Mouse (Mus musculus): ENCODE measurements around the gene Tut7.

The Tut7 gene
- long read RNA-seq, experiment 1, partial matches to known transcripts, result 2 of 8 reads
- long read RNA-seq, experiment 1, other reads (novel, unspliced or antisense), result 4 of 8 reads
- long read RNA-seq, experiment 2, partial matches to known transcripts, result 6 of 13 reads
- long read RNA-seq, experiment 2, other reads (novel, unspliced or antisense), result 3 of 13 reads

DNA sequence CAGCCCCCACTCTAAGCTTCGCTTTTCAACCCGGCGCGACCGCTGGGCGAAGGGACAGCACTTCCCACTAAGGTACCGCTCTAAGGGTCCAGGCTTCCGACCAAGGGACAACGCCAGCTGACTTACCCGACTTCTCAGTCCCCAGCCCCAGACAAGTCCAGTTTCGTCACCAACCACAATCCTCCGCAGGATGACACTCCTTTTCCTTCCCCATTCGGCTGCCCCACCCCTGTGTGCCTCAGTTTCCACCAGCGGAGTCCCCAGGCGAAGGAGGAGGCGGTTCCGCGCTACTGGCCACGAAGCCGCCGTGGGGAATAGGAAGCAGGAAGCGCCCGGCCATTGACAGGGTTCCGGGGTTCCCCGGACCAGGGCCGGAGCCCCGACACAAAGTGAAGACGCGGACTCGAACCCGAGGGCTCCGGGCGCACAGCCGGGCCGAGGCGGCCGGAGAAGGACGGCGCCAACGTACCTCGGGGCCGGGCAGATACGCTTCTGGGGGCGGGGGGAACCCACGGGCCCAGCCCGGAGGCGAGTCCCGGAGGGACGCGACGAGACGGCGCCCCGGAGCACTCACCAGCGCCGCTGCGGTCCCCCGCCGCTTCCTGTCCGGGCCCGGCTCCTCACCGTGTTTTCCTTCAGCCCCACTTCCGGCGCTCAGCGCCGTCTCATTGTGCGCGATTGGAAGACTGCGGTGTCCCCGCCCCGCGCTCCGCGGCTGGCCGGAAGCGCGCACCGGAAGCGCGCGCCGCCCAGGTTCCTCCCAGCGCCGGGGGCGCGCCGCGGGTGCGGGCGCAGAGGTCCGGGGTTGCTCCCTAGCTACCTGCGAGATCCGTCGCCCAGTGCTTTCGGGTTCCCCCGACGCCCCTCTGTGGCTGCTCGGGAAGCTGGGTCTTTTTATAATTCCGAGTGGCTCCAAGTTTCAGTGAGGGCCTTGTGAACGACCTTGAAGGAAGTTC is at the start of gene Tut7:
Gene Tut7 (minus strand): TSS at position 641 of the 956 bp plus-strand sequence.
- intact Hi-C loops (cut with DNase I), result no loop called here

DNA sequence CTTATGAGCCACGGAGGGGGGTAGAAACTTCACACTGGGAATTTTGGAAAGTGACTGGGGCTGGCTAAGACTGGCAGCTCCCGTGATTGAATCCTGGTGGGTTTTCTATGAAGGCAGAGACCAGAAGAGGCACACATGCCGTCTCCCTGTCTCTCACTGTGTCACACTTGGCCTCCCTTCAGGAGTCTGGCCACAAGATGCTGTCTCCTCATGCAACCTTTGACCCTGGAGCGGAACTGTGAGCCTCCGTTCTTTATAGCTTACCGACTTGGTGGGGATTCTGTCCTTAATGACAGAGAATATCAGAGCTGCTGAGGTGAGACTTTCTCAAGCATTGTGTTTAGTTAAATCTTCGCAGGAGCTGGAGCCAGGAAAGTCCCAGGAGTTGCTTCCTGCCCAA is 49.5 kb upstream of the Tut7 start:
- intact Hi-C loops (cut with DNase I), result no loop called here

DNA sequence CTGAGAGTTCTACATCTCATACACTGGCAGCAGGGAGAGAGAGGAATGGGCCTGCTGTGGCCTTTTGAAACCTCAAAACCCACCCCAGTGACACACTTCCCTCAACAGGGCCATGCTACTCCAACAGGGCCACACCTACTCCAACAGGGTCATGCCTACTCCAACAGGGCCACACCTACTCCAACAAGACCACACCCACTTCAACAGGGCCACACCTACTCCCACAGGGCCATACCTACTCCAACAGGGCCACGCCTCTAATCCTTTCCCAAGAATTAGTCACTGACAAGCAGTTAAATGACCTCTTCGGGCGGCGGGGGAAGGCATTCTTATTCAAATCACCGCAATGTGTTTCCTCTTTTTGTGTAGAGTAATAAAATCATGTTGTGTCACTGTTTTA is 47.1 kb upstream of the Tut7 start:
- intact Hi-C loops (cut with DNase I), result no loop called here

GRCm38 (mm10) chr13:59868011-59868649 is 45.2 kb upstream of the Tut7 start:
- intact Hi-C loops (cut with DNase I), result no loop called here

GRCm38 (mm10) chr13:59867103-59867502 is 44.2 kb upstream of the Tut7 start:
- intact Hi-C loops (cut with DNase I), result no loop called here

DNA sequence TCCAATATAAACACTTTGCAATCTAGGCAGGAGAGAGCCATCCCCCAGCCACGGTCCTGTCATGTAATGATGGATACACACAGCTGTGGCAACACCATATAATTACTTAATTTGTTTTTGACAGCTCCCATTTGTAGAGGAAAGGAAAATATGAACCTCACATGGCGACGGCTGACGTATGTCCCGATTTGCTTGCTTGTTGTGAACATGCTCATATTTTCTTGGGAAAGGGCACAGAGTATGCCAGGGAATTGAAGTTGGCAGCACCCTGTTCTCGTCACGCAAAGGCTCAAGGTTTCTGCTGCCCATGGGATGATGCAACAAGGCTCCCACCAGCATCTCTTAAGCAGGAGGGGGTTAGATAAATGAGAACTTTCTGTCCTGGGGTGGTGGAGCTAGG is 36.6 kb upstream of the Tut7 start:
- intact Hi-C loops (cut with DNase I), result loop anchor here (5.0 to 10.0 kb wide), 2 partner anchors 38 to 95 kb away; no protein-coding TSS in a partner anchor

DNA sequence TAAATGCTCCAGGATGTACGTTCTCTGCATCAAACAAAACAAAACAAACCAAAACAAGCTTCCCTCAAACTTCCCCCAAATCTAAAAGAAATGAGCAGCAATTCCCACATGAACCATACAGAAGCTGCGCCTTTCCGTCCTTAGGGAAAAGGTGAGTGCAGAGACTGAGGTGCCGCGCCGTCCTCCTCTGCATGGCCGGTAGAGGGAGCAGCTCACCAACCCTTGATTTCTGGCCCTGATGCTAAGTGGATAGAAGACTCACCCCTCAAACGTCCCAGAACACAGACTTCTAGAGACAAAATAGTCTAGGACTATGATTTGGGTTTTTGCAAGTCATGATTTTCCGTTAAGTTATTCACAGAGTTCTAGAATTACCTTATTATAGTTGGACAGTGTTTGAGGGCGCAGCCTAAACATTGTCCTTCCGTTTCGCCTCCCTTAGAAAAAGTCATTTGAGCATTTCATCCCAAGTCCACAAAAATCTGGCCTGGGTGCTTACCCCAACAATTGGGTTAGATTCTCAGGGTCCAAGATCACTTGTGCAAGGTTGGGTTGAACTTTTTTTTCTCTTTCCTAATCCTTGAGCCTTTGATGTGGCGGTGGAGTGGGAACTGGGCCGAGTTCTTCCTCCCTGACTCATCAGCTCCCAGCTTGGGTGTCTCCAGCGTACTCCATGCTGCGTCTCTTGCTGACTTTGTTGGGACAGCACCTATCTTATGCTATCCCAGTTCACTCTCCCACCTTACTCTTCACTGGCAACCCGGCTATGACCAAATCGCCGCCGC is 33.5 kb upstream of the Tut7 start:
- intact Hi-C loops (cut with DNase I), result loop anchor here (2.0 to 10.0 kb wide), 3 partner anchors 41 to 320 kb away; partner anchors contain the start of gene Gas1

DNA sequence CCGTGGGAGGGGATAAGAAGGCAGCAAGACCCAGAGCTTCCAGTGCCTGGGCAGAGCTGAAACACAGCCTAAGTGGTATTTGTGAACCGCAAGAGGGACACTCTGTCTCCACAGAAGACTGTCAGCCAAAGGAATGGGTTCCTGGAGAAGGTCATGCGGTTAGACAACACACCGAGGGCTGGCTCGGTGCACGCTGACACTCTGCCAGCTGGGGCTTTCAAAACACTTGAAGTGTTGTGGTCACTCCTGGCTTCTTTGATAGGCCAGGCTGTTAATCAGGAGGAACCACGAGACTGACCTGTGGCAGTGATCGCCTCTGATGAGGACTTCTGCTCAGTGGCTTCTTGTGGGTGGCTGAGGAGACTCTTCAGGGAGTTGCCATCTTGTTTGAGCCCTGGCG is 30.5 kb upstream of the Tut7 start:
- intact Hi-C loops (cut with DNase I), result loop anchor here (10.0 kb wide), 1 partner anchor 101 kb away; no protein-coding TSS in a partner anchor

- intact Hi-C loops (cut with DNase I), result loop anchor here (10.0 kb wide), 1 partner anchor 104 kb away; no protein-coding TSS in a partner anchor
Observed at GRCm38 (mm10) chr13:59850373-59850772, 27.4 kb upstream of the Tut7 start.

GRCm38 (mm10) chr13:59844661-59845060 is 21.7 kb upstream of the Tut7 start:
- intact Hi-C loops (cut with DNase I), result loop anchor here (2.0 to 10.0 kb wide), 3 partner anchors 333 to 900 kb away; partner anchors contain the start of gene Gas1

GRCm38 (mm10) chr13:59843976-59844375 is 21.0 kb upstream of the Tut7 start:
- intact Hi-C loops (cut with DNase I), result loop anchor here (2.0 to 10.0 kb wide), 3 partner anchors 333 to 901 kb away; partner anchors contain the start of gene Gas1

DNA sequence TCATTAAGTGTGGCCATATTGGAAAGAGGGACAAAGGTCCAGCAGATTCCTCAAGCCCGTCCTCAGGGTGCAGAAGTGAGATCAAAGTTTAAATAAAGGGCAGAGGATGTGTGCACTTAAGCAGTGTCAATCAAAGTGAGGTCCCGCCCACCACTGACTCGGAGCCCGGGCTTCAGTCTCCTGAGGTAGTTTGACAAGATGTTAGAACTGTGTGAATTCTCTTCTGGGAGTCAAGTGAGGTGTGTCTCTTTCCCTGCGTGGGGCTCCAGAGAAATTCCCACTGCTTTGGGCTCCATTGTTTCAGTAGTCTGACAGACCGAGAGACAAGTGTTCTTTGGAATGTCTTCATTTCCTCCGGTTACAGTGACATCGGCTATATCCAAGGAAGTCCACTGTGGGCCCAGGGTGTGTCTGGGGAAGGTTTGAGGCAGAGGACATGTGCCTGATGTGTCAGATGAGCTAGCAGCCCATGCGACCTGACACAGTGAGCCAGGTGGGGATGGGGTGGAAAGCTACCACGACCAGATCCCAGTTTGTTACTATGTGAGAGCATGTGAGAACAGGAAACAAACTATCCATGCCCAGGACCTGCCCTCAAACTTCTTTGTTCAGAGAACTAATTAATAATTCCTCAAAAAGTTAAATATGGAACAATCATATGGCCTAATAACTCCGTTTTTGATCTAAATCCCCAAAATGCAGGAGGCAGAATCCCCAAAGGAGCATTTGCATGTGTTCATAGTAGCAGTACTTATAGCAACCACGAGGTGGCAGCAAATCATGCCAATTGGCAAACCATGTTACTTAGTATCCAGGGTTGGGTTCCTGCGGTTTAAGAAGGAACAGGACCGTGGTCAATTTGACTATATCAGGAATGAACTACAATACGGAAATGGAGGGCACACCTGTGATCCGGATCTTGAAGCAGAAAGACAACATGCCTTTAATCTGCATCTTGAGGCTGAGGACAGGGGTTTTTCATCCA is 19.6 kb upstream of the Tut7 start:
- intact Hi-C loops (cut with DNase I), result loop anchor here (5.0 to 10.0 kb wide), 2 partner anchors 335 to 902 kb away; partner anchors contain the start of gene Gas1

GRCm38 (mm10) chr13:59841761-59842160 is 18.8 kb upstream of the Tut7 start:
- intact Hi-C loops (cut with DNase I), result loop anchor here (5.0 to 10.0 kb wide), 2 partner anchors 336 to 903 kb away; partner anchors contain the start of gene Gas1

- intact Hi-C loops (cut with DNase I), result loop anchor here (5.0 to 10.0 kb wide), 2 partner anchors 337 to 904 kb away; partner anchors contain the start of gene Gas1
Observed at GRCm38 (mm10) chr13:59840429-59841169, 17.7 kb upstream of the Tut7 start.

- intact Hi-C loops (cut with DNase I), result no loop called here
Observed at GRCm38 (mm10) chr13:59839356-59839755, 16.4 kb upstream of the Tut7 start.

- intact Hi-C loops (cut with DNase I), result no loop called here
Observed at GRCm38 (mm10) chr13:59838464-59838863, 15.5 kb upstream of the Tut7 start.

- intact Hi-C loops (cut with DNase I), result no loop called here
Observed at GRCm38 (mm10) chr13:59836811-59837210, 13.9 kb upstream of the Tut7 start.

- intact Hi-C loops (cut with DNase I), result no loop called here
Observed at GRCm38 (mm10) chr13:59836101-59836798, 13.3 kb upstream of the Tut7 start.
